Mouse (Mus musculus): ENCODE measurements around the gene Ttc23.

Ttc23 gene

GRCm38 (mm10) chr7:67644833-67645680, 2.2 kb upstream of the Ttc23 start, which contains the start of gene Lrrc28:
TSS of gene Lrrc28 (minus strand) at chr7:67645268.
- peak; percentile 99 for ATAC-seq (ENCODE audit: insufficient number of reproducible peaks, low FRiP score, low TSS enrichment)

DNA sequence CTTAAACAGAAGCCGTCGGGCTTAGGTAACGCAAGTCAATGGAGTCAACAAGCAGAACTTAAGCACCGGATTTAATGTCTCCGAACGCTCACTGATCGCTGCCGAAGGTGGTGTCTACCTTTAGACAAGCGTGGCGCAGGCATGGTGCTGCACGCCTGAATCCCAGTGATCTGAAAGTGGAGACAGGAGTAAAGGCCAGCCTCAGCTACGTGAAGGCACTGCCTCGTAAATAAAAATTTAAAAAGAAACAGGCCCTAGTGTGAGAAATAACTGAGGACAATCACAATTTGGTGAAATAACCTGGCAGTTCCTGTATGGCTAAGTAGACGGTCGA, 1.6 kb upstream of the Ttc23 start:
- peak; percentile 33 for ATAC-seq (ENCODE audit: insufficient number of reproducible peaks, low FRiP score, low TSS enrichment)

- no peak for ATAC-seq (ENCODE audit: insufficient number of reproducible peaks, low FRiP score, low TSS enrichment)
Measured at GRCm38 (mm10) chr7:67646131-67646530, 1.1 kb upstream of the Ttc23 start.

DNA sequence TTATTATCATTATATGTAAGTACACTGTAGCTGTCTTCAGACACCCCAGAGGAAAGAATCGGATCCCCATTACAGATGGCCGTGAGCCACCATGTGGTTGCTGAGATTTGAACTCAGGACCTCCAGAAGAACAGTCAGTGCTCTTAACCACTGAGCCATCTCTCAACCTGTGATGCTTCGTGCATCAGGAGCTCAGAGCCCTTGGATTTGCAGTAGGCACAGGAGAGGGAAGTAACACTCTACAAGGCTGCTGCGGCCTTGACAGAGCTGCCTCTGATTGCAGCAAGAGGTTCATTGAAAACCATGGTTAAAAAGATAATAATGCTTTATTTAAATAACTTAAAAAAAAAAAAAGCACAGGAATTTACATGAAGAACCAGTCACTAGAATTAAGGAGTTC, 1.2 kb downstream of the Ttc23 start:
- ATAC-seq (ENCODE audit: insufficient number of reproducible peaks, low FRiP score, low TSS enrichment) = no peak

DNA sequence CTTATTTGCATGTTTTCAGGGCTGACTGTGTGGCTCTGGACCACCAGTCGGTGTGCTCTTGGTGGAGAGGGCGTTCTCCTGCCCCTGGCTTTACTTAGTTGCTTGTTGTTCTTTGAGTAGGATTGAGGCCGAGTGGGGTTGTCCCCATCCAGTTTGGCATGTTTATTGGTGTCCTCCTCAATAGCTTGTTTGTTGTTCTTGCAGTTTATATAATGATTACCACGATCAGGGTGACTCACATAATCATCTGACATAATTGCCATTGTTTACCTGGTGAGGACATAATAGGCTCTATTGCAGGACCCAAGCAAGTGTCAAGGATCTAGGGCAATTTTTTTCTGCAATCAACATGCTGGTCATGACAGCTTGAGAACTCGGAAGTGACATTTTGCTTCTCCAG, 5.0 kb downstream of the Ttc23 start:
- ATAC-seq (ENCODE audit: insufficient number of reproducible peaks, low FRiP score, low TSS enrichment) = no peak

DNA sequence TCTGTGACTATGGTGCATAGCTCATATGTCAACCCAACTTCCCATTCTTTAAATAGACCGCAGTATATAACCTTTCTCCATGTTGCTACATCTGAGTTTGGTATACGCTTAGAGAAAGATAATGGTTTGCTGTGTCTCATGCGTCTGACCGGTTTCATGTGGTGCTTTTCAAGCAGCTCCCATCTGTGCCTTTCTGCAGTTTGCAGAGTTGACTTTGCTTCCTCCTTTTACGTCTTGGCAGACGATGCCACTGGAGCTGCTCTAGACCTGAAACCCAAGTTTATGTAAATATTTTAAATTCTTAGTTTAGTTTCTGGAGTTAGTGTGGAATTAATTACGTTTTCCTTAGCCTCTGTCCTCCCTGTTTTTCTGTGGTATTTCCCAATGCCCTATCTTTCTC, 7.5 kb downstream of the Ttc23 start:
- ATAC-seq (ENCODE audit: insufficient number of reproducible peaks, low FRiP score, low TSS enrichment) = no peak

- ATAC-seq (ENCODE audit: insufficient number of reproducible peaks, low FRiP score, low TSS enrichment) = no peak
Measured at GRCm38 (mm10) chr7:67655186-67655585, 8.0 kb downstream of the Ttc23 start.

- no peak for ATAC-seq (ENCODE audit: insufficient number of reproducible peaks, low FRiP score, low TSS enrichment)
Measured at GRCm38 (mm10) chr7:67658110-67658509, 10.9 kb downstream of the Ttc23 start.

DNA sequence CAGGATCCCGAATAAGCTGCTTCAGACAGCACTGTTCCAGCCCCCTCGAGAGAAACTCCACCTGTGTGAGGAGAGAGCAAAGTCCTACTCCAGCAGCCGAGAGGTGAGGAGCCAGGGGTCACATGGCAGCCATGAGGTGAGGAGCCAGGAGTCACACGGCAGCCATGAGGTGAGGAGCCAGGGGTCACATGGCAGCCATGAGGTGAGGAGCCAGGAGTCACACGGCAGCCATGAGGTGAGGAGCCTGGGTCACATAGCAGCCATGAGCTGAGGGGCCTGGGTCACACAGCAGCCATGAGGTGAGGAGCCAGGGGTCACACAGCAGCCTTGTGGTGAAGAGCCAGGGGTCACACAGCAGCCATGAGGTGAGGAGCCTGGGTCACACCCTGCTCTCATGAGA, 15.2 kb downstream of the Ttc23 start:
- no peak for ATAC-seq (ENCODE audit: insufficient number of reproducible peaks, low FRiP score, low TSS enrichment)

- ATAC-seq (ENCODE audit: insufficient number of reproducible peaks, low FRiP score, low TSS enrichment) = no peak
Measured at GRCm38 (mm10) chr7:67663981-67664694, 16.9 kb downstream of the Ttc23 start.

- no peak for ATAC-seq (ENCODE audit: insufficient number of reproducible peaks, low FRiP score, low TSS enrichment)
Measured at GRCm38 (mm10) chr7:67670965-67671364, 23.8 kb downstream of the Ttc23 start.

DNA sequence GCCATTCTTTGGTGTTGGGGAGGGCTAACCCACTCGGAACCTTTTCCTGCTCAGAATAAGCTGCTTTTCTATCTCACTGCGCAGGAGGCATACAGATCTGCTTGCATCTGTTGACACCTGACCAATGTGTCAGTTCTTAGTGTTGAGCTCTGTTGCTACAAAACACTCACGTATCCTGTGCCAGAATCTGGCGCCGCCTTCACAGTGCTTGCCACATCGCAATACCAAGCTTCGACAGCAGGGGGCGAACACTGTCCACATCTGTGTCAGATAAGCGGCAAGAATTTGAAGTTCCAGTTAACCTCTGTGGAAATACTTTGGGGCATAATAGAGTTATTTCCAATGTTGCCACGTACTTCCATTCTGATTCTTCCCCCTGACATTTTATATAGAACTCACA, 25.4 kb downstream of the Ttc23 start:
- ATAC-seq (ENCODE audit: insufficient number of reproducible peaks, low FRiP score, low TSS enrichment) = peak; percentile 72

GRCm38 (mm10) chr7:67673656-67674055, 26.4 kb downstream of the Ttc23 start:
- no peak for ATAC-seq (ENCODE audit: insufficient number of reproducible peaks, low FRiP score, low TSS enrichment)

DNA sequence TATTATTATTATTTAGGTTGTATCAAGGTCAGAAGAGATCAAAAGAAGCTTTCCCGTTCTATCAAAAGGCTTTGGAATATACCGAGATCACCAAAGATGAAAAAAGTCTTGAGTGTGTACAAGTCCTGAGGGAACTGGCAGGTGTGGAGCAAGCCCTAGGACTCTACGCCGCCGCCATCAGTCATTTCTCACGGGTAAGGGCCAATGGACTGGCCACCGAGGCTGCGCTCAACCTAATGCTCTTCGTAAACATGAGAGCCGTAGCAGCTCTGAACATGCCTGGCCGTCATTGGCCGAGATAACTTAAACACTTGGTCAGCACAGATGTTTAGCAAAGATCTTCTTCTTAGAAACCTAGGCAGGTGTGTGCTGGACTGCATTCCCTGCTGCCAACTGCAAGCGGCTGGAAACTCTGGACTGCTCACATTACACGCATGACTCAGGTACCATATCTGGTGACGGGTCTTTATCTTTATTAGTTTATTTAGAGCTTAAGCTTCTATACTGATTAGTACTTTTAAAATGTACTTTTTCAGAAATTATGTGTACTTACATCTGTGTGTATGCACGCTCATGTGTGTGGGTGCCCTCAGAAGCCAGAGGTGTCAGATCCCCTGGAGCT, 31.8 kb downstream of the Ttc23 start:
- ATAC-seq (ENCODE audit: insufficient number of reproducible peaks, low FRiP score, low TSS enrichment) = no peak

- ATAC-seq (ENCODE audit: insufficient number of reproducible peaks, low FRiP score, low TSS enrichment) = no peak
Measured at GRCm38 (mm10) chr7:67681078-67681477, 33.9 kb downstream of the Ttc23 start.

GRCm38 (mm10) chr7:67683006-67683405, 35.8 kb downstream of the Ttc23 start:
- ATAC-seq (ENCODE audit: insufficient number of reproducible peaks, low FRiP score, low TSS enrichment) = no peak

DNA sequence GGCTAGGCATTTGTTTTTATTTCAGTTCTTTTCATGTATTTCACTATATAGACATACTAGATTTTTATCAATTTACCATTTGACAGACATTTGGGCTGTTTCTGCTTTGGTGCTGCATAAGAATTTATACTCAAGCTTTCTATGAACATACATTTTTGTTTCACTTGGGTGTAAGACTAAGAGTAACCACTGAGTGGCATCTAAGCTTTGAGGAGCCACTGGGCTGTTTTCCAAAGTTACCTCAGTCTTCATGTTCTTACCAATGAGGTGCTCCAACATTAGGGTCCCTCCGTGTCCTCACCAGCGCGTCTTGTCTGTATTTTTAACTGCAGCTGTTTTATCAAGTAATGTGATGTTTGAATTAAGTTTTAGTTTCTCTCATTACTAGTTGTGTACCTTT, 39.3 kb downstream of the Ttc23 start:
- no peak for ATAC-seq (ENCODE audit: insufficient number of reproducible peaks, low FRiP score, low TSS enrichment)

GRCm38 (mm10) chr7:67688281-67688680, 41.1 kb downstream of the Ttc23 start:
- no peak for ATAC-seq (ENCODE audit: insufficient number of reproducible peaks, low FRiP score, low TSS enrichment)

DNA sequence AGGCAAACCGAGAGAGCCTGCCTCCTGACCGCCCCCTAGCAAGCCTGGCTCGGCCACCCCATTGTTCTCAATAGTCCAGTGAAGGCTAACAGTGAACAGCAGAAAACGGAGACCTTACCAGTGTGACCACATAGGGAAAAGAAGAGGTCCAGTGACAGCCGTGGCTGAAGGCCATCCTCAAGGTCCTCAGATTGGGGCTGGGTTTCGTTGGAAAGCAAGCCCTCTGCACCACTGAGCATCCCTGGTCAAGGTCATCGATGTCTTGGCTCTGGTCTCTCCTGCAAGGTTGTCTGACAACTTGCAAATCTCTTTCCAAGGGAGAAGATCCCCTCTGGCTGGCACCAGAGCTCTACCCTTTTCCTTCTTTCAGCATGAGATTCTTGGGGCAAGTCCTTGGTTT, 42.6 kb downstream of the Ttc23 start:
- no peak for ATAC-seq (ENCODE audit: insufficient number of reproducible peaks, low FRiP score, low TSS enrichment)

DNA sequence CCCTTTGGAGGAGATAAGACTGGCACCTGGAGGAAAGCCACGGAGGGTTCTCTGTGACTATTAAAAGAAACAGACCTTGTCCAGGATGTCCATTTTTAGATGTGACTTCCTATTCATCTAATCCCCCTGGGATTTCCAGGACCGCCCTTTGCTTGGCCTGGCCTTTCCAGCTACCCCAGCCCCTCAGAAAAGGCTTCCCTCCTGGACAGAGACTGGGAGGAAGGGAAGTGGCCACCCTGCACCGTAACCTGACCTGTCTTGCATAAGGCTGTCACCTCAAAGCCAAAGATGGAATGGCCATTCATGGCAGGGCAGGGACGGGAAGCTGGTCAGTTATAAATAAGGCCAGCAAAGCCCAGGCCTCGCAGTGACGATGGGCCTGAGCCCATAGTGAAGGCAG, 43.8 kb downstream of the Ttc23 start:
- ATAC-seq (ENCODE audit: insufficient number of reproducible peaks, low FRiP score, low TSS enrichment) = no peak

GRCm38 (mm10) chr7:67692141-67692540, 44.9 kb downstream of the Ttc23 start:
- ATAC-seq (ENCODE audit: insufficient number of reproducible peaks, low FRiP score, low TSS enrichment) = no peak
